ENCODE assay signal across 24 mouse cellular contexts in the genomic region with DNA sequence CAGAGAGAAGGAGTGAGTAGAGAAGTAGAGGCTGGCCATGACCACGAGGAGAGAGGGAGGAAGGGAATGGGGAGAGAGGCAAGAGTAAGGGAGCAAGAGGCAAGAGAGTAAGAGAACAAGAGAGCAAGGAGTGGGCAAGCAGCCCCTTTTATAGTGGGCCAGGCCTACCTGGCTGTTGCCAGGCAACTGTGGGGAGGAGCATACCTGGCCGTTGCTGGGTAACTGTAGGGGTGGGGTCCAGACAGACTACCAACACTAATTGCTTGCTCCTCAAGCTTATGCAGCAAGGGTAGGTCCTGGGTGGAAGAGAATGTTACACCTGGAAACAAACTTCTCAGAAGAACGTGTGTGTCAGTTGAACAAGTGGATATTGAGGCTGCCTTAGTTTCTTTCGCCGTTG. TPM values are rescaled to one million over a fixed set of nuclear protein-coding genes. Genes with fewer than 3 reads are reported as not detected.
DNase-seq lines count a peak whose midpoint lies in the region; ATAC-seq lines count a peak whose summit lies in the region.
"Had no signal": no experiment of that assay in that cellular context is flagged by ENCODE, and none has a peak within 500 bp of the region (broad histone marks: within the 10 kb centered on the region; RNA-seq: fewer than 3 reads in every experiment).

No protein-coding gene starts in this region.

- no peaks in the 10 kb centered on the region for H3K4me1 ChIP-seq in heart, embryonic 12.5 days (replicated peaks)
- H3K4me1 ChIP-seq: embryonic facial prominence, embryonic 13.5 days; embryonic facial prominence, embryonic 15.5 days had no signal

- peak; percentile 85 for DNase-seq in heart, adult 11 months
- DNase-seq in ES-CJ7 (ENCODE audit: low read depth, low spot score) (peak; percentile 14), ZHBTc4 (ENCODE audit: low read depth, low spot score) (peak; percentile 17)
- DNase-seq: adrenal gland, adult 8-10 months; adrenal gland, postnatal 14 days; adrenal gland, postnatal 36 days; B cell, adult 2 months; cerebellum, adult 11-12 months; cerebellum, adult 2 months; cerebellum, adult 9-10 months; cerebellum, postnatal 14 days; cerebellum, postnatal 36 days; embryo, embryonic 11 days had no signal

- no peak overlapping the region for H3K4me2 ChIP-seq in heart, embryonic 12.5 days
- H3K4me2 ChIP-seq: embryonic facial prominence, embryonic 13.5 days; embryonic facial prominence, embryonic 15.5 days; forebrain, embryonic 12.5 days had no signal

- H3K27me3 ChIP-seq in heart, embryonic 12.5 days (replicated peaks) = no peaks in the 10 kb centered on the region
- H3K27me3 ChIP-seq: CH12.LX; embryonic facial prominence, embryonic 13.5 days; embryonic facial prominence, embryonic 15.5 days; forebrain, embryonic 12.5 days had no signal

- H3K27ac ChIP-seq in heart, embryonic 12.5 days (ENCODE audit: poor library complexity, severe bottlenecking) = no peak overlapping the region
- H3K27ac ChIP-seq: embryonic facial prominence, embryonic 13.5 days; embryonic facial prominence, embryonic 15.5 days; forebrain, embryonic 10.5 days; forebrain, embryonic 12.5 days had no signal

- ATAC-seq in heart, embryonic 12.5 days (ENCODE audit: insufficient number of reproducible peaks, low FRiP score) = no peak
- no peak for ATAC-seq in frontal cortex, adult (ENCODE audit: low TSS enrichment)
- ATAC-seq: CD4-positive, CD25-positive, alpha-beta regulatory T cell, adult 4 months; forebrain, embryonic 14.5 days; forebrain, embryonic 16.5 days had no signal

- no peak overlapping the region for H3K4me3 ChIP-seq in heart, embryonic 12.5 days
- H3K4me3 ChIP-seq: embryonic facial prominence, embryonic 13.5 days; embryonic facial prominence, embryonic 15.5 days; erythroblast, embryonic 14.5 days; forebrain, embryonic 10.5 days; forebrain, embryonic 12.5 days had no signal

- 84% methylated on average over 5 of the region's 5 CpGs for WGBS in heart, embryonic 12.5 days

- H3K9me3 ChIP-seq in heart, embryonic 12.5 days (replicated peaks) = no peaks in the 10 kb centered on the region
- H3K9me3 ChIP-seq: embryonic facial prominence, embryonic 13.5 days; embryonic facial prominence, embryonic 15.5 days had no signal

- no peaks in the 10 kb centered on the region for H3K36me3 ChIP-seq in heart, embryonic 12.5 days
- H3K36me3 ChIP-seq: embryonic facial prominence, embryonic 13.5 days; embryonic facial prominence, embryonic 15.5 days; forebrain, embryonic 10.5 days; forebrain, embryonic 12.5 days had no signal

- no peak overlapping the region for H3K9ac ChIP-seq in heart, embryonic 12.5 days
- H3K9ac ChIP-seq: embryonic facial prominence, embryonic 13.5 days; embryonic facial prominence, embryonic 15.5 days; forebrain, embryonic 12.5 days had no signal

RNA-seq across cellular contexts. Expression of a gene that starts 20.0 kb away (rescaled TPM):
- 337 and 368 TPM in 2 replicates for polyA plus RNA-seq in heart, embryonic 12.5 days (2016; fragmentation: Nextera tagmentation; extraction: Ambion mirVana)

Comparison
In these comparisons a context has a peak if more than half of its experiments do, and no peak if none do; other contexts are left out.
1. DNase-seq: peak in every context shown above with its lines; median percentile 85 in heart, adult 11 months; 17 in ZHBTc4; 14 in ES-CJ7.